Mouse (Mus musculus) 416B (cell line): Measurements from ENCODE around the gene Map4k2.
A peak's percentile ranks its signal among the peaks of the same experiment; 100 is the strongest.
"Not testable (repeated sequence)": the region's sequence is repeated elsewhere in the genome, so short reads cannot be mapped to it uniquely, and the experiment has no call there.

ENCODE experiments used
- DNase-seq: peaks from one replicate; pipeline ENCODE4 v3.0.0; 2011; ENCODE audit warnings: low read depth

Map4k2 gene

DNA sequence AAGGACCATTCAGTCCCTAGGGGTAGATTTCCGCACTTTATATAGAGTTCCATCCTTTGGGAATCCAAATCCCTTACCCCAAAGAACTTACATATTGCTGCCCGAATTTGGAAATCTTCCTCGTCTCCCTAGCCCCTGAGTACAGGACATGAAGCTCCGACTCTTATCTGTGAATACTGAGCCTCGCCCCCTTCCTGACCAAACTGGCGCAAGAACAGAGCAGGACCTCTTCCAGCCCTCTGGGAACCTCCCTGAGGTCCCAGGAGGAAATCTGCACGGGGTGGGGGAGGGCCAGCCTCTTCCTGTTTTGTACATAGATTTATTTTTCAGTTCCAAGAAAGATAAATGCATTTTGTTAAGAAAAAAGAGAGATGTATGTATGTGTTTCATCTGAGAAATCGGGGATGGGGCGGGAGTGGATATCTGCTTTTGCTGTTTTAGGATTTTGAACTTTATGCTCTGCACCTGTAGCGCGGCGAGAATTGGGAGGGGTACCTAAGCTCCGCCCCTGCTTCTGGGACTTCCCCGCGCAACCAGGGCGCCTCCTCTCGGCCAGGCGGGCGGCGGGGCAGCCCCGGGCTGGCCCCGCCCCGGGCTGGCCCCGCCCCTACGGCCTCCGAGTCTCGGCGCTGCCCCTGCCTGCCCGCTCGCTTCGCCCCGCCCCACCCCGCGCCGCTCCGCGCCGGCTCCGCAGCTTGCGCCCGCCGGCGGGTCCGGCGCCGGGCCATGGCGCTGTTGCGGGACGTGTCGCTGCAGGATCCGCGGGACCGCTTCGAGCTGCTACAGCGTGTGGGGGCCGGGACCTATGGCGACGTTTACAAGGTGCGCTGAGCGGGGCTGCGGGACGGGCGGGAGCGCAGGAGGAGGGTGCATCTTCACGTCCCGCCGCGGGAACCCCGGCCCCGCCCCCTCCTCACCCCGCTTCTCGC lies at the start of gene Map4k2:
Map4k2 (plus strand) TSS at position 612 of the 929 bp plus-strand sequence.
- DNase-seq: peak; percentile 87

DNA sequence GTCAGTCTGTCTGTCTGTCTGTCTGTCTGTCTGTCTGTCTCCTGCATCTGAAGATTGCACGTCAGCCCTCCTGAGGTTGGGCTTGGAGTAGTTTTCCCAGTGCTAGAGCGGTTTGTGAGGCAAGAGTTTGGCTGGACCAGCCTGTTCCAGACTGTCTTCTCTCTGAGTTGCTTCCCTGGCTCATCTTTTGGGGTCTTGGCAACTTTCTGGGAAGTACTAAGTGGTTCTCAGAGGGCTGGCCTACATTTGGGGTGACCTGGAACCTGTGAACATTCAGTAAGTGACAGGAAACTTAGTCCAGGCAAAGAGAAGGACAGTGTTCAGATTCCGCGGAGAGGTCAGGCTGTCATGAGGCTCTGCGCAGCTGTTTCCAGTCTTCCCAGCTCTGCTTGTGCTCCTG lies 48.7 kb upstream of the Map4k2 start:
- no peak for DNase-seq

DNA sequence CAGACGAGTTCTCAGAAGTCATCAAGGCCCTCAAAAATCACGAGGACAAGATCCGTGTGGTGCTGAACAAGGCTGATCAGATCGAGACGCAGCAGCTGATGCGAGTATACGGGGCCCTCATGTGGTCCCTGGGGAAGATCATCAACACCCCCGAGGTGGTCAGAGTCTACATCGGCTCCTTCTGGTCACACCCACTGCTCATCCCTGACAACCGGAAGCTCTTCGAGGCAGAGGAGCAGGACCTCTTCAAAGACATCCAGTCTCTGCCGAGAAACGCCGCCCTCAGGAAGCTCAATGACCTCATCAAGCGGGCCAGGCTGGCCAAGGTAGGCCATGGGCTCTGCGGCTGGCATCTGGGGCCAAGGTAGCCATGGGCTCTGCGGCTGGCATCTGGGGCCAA lies 46.6 kb upstream of the Map4k2 start:
- DNase-seq: no peak

GRCm38 (mm10) chr19:6296551-6297210 lies 44.3 kb upstream of the Map4k2 start:
- DNase-seq: peak; percentile 76

DNA sequence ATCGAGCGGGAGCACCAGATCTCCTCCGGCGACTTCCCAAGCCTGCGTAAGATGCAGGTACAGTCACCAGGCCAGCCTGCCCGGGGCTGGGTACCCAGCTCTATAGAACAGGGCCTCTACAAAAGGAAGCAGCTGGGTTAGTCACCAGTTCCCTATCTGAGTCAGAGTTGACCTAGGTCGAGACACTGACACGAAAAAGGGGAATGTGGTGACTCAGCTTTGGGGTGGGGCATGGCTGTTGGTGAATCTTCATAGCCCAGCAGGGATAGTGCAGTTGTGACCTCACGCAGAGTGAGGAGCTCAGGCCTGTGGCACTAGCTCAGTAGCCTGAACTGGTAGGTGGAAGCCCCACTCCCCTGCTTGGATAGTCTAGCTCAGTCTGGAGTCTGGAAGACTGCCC lies 43.3 kb upstream of the Map4k2 start:
- peak; percentile 97 for DNase-seq

GRCm38 (mm10) chr19:6299003-6299402 lies 41.9 kb upstream of the Map4k2 start:
- peak; percentile 19 for DNase-seq

- peak; percentile 73 for DNase-seq
These were observed 41.3 kb upstream of the Map4k2 start for GRCm38 (mm10) chr19:6299450-6300267.

DNA sequence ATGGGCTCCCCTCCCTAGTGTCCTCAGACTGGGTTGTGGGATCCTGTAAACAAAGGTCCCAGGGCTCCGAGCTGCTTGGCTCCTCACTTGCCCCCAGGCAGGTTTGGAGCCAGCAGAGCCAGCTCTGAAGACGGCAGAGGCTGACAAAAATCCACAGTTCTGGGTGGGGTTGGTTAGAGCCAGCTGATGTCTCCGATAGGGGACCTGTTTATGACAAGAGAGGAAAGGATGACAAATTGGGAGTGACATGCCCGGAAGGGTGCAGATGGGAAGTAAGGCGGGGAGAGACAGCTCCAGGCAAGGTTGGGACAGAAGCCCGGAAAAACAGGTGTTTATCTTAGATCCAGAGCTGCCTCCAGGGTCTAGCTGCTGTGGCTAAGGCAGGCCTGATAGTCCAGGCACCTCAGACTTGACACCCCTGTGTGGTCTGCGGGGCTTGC lies 40.5 kb upstream of the Map4k2 start:
- DNase-seq: no peak

GRCm38 (mm10) chr19:6302114-6302513 lies 38.8 kb upstream of the Map4k2 start:
- DNase-seq: no peak

- peak; percentile 26 for DNase-seq
These were observed 38.4 kb upstream of the Map4k2 start for GRCm38 (mm10) chr19:6302522-6302921.

- no peak for DNase-seq
These were observed 37.1 kb upstream of the Map4k2 start for GRCm38 (mm10) chr19:6303831-6304230.

GRCm38 (mm10) chr19:6304787-6305516 lies 36.0 kb upstream of the Map4k2 start:
- peak; percentile 89 for DNase-seq

DNA sequence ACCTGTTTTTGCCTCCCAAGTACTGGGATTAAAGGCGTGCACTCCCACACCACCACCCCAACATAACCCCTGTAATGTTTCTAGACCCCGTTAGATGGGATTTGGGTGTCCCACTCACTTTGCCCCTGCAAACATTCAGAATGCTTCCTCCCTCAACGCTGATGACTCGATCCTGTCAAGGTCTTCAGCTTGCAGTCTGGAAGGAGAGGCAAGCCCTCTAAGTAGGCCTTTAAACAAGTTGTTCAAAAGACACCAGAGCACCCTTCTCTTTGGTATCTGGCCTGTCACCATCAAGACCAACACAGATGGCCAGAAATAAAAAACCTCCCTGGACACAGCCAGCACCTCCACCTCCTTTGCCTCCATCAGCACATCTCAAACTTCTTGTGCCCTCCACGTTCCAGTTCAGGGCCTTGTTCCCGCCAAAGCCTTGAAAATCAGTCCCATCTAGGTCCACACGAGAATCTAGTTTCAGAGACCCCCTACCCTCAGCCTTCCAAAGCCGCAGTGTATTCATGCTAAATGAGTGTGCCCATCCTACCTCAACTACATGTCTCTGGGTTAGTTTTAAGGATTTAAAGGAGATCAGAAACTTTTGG lies 35.3 kb upstream of the Map4k2 start:
- DNase-seq: no peak

- DNase-seq: no peak
These were observed 34.8 kb upstream of the Map4k2 start, which contains the start of gene Cdc42bpg for GRCm38 (mm10) chr19:6306137-6306551. Gene Cdc42bpg, plus strand, starts transcription at chr19:6306456.

- DNase-seq: peak; percentile 60
These were observed 34.3 kb upstream of the Map4k2 start for GRCm38 (mm10) chr19:6306586-6306985.

DNA sequence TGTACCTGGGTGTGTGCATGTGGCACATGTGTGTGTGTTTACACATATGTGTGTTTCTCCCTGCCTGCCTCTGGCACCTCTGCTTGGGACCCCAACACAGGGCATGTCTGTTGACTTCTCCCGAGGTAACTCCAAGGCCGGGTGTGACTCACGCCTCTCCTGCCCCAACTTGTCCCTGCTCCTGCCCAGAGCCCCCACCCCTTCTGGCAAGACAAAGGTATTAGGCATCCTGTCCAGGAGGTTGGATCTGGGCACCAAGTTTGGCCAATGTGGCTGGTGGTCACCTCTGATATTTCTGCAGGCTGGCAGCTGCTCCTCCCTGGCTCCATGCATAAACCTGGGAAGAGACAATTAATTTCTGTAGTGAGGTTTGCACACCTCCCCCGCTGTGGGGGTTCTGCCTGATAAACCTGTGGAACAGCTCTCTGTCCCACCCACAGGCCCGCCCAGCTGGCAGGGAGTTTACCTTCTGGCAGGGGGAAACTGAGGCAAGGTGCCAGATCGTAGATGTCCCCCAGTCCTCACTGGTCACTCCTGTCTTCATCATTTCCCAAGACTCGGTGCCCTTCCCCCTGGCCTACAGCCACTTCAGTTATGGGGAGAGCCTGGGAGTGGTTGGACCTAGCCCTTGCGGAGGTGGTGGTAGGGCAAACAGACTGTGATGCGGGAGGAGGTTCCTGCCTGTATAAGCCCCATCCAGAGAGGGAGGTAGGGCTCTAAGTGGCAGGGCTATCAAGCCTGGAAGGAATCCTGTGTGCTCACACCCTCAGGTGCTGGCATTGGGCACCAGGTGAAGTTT lies 33.0 kb upstream of the Map4k2 start:
- DNase-seq: no peak

DNA sequence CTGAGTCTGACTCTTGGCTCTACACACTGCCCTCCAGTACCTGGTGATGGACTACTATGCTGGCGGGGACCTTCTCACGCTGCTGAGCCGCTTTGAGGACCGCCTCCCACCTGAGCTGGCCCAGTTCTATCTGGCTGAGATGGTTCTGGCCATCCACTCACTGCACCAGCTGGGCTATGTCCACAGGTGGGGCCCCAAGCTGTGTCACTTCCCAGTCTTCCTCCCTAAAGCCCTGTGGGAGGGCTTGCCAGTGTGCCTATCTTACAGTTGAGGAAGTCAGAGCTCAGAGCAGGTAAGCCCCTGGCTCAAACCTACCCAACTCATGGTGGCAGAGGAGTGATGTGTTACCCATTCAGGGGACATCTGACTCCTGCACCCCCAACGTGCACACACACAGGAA lies 30.8 kb upstream of the Map4k2 start:
- no peak for DNase-seq

GRCm38 (mm10) chr19:6311783-6312182 lies 29.2 kb upstream of the Map4k2 start:
- DNase-seq: not testable (repeated sequence)

- no peak for DNase-seq
These were observed 27.1 kb upstream of the Map4k2 start for GRCm38 (mm10) chr19:6313796-6314195.

DNA sequence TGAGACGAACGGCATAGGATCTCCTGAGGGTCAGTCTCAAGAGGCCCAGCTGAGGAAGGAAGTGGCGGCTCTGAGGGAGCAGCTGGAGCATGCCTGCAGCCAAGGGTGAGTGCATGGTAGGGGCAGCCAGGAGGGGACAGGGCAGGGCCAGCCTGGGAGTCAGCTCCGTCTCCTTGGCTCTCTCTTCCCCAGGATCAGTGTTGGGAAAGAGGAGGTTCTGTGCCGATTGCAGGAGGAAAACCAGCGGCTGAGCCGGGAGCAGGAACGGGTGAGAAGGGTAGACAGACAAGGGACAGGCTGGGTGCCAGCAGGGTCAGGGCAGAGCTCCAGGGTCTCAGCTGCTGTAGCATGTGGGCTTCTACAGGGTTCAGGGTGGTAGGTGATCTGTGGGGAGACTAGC lies 26.4 kb upstream of the Map4k2 start:
- DNase-seq: no peak
